In the genomic region with DNA sequence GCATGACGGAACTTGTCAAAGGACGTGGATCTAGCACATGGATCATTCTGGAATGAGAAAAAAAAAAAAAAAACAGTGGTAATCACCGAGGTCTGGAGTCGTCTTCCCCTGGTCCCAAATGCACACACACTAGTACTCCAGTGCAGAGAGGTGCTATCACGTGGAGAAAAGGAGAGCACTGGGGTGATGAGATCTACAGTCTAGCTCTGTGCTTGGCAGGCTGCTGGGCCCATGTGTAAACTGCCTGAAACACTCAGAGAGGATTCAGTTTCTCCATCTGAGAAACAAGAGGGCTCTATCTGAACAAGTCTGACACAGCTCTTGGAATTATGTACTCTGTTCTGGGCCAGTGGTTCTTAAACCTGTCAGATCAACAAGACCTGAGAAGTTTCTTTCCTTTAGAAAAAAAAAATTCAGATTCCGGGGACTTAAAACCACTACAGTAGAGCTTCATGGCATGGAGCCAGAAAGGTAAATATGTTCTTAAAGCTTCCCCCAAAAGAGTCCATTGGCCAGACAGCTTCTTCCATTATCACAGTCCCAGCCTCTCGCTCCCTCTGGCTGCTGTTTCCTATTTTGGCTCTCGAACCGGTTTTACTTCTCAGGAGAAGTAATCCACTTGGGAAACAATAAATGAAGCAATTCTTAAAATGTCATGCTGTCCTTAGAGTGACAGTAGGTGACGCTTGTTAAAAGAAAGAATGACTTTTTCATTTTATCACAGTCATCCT, we compare ENCODE assay signal across 10 mouse cellular contexts. TPM values are rescaled to one million over a fixed set of nuclear protein-coding genes. Genes with fewer than 3 reads are reported as not detected.
A peak's percentile ranks its signal among the peaks of the same experiment; 100 is the strongest.
DNase-seq lines count a peak whose midpoint lies in the region; ATAC-seq and TF ChIP-seq lines count a peak whose summit lies in the region.
"Had no signal": no experiment of that assay in that cellular context is flagged by ENCODE, and none has a peak within 500 bp of the region (broad histone marks: within the 10 kb centered on the region; RNA-seq: fewer than 3 reads in every experiment).

No protein-coding gene starts in this region.

- peak overlapping the region; percentile 6 for H3K4me2 ChIP-seq in kidney, embryonic 14.5 days (replicated peaks; ENCODE audit: low read depth, low read length)
- peak overlapping the region; percentile 57 for H3K4me2 ChIP-seq in lung, embryonic 16.5 days (ENCODE audit: low read depth, low read length)

- 80% methylated on average over 10 of the region's 10 CpGs for whole genome bisulfite sequencing in kidney, embryonic 14.5 days
- WGBS in kidney, adult 2 months: 82% methylated on average over 10 of the region's 10 CpGs
- WGBS in lung, embryonic 16.5 days: 32% methylated on average over 10 of the region's 10 CpGs

- no peak overlapping the region for H3K27ac ChIP-seq in kidney, embryonic 14.5 days (ENCODE audit: low read depth, low read length)
- H3K27ac ChIP-seq in kidney, adult 2 months (ENCODE audit: insufficient read depth, low read depth, low read length): no peak overlapping the region
- H3K27ac ChIP-seq in lung, embryonic 16.5 days (ENCODE audit: low read length): peak overlapping the region; percentile 87
- H3K27ac ChIP-seq: limb, embryonic 15.5 days had no signal

- no peak; the same call in 1 of the 2 replicates for TF ChIP-seq CTCF in kidney, adult 2 months (conservative IDR thresholded peaks at IDR 0.05; ENCODE audit: insufficient read depth, insufficient read length, low read depth, low read length)

- no peaks in the 10 kb centered on the region for H3K4me1 ChIP-seq in kidney, embryonic 14.5 days (ENCODE audit: control insufficient read depth, insufficient read depth, low read length)
- no peaks in the 10 kb centered on the region for H3K4me1 ChIP-seq in kidney, adult 2 months (ENCODE audit: control insufficient read depth, insufficient read depth, low read length)
- peaks cover 36% of the 10 kb centered on the region for H3K4me1 ChIP-seq in lung, embryonic 16.5 days (replicated peaks; ENCODE audit: control insufficient read depth, insufficient read depth, low read length)

- no peak for DNase-seq in kidney, adult 2 months
- peak; percentile 10 for DNase-seq in brain, adult 2 months (ENCODE audit: low read depth, low spot score)
- DNase-seq in fat pad, adult 2 months (ENCODE audit: extremely low read depth, low read depth, low spot score): peak; percentile 74
- no peak for DNase-seq in spleen, postnatal 36 days (ENCODE audit: low spot score in 2 of 2)
- DNase-seq: cerebellum, adult 2 months; spleen, adult 18-20 months had no signal

- H3K36me3 ChIP-seq in kidney, embryonic 14.5 days (ENCODE audit: control insufficient read depth, insufficient read depth, low read length): no peaks in the 10 kb centered on the region; the same call in 1 of the 2 replicates
- no peaks in the 10 kb centered on the region for H3K36me3 ChIP-seq in kidney, adult 2 months (ENCODE audit: control insufficient read depth, insufficient read depth, low read length)
- H3K36me3 ChIP-seq in lung, embryonic 16.5 days (ENCODE audit: control insufficient read depth, insufficient read depth, low read length): peaks cover 30% of the 10 kb centered on the region

- H3K9me3 ChIP-seq in kidney, embryonic 14.5 days (ENCODE audit: control insufficient read depth, low read length): no peaks in the 10 kb centered on the region
- no peaks in the 10 kb centered on the region for H3K9me3 ChIP-seq in lung, embryonic 16.5 days (ENCODE audit: control insufficient read depth, low read length)
- H3K9me3 ChIP-seq: limb, embryonic 15.5 days had no signal

- H3K4me3 ChIP-seq in kidney, embryonic 14.5 days (ENCODE audit: low read length): no peak overlapping the region
- H3K4me3 ChIP-seq in kidney, adult 2 months (ENCODE audit: insufficient read depth, low read depth, low read length): no peak overlapping the region
- peak overlapping the region; percentile 67 for H3K4me3 ChIP-seq in lung, embryonic 16.5 days (ENCODE audit: low read length)
- H3K4me3 ChIP-seq: limb, embryonic 15.5 days had no signal

- no peak for TF ChIP-seq POLR2A in kidney, adult 2 months (IDR thresholded peaks at IDR 0.05; ENCODE audit: low read depth, low read length)

- H3K27me3 ChIP-seq in kidney, embryonic 14.5 days (ENCODE audit: control insufficient read depth, insufficient read depth, low read length): no peaks in the 10 kb centered on the region
- no peaks in the 10 kb centered on the region for H3K27me3 ChIP-seq in kidney, adult 2 months (replicated peaks; ENCODE audit: control insufficient read depth, insufficient read depth, low read length)
- H3K27me3 ChIP-seq in lung, embryonic 16.5 days (ENCODE audit: control insufficient read depth, insufficient read depth, low read depth, low read length): no peaks in the 10 kb centered on the region
- H3K27me3 ChIP-seq: limb, embryonic 15.5 days had no signal

- H3K9ac ChIP-seq in kidney, embryonic 14.5 days (ENCODE audit: low read depth, low read length): no peak overlapping the region
- peak overlapping the region; percentile 48 for H3K9ac ChIP-seq in lung, embryonic 16.5 days (ENCODE audit: low read length)
- H3K9ac ChIP-seq: limb, embryonic 15.5 days had no signal

- ATAC-seq in kidney, embryonic 14.5 days (ENCODE audit: low FRiP score, low TSS enrichment): no peak
- ATAC-seq in lung, embryonic 16.5 days (ENCODE audit: low read depth): peak; percentile 6; the same call in 1 of the 2 replicates
- no peak for ATAC-seq in activated CD4-positive, CD25-positive, alpha-beta regulatory T cell, adult 4 months

RNA-seq across cellular contexts. Expression of gene Ppp1r3c, which starts 2.0 kb away (rescaled TPM):
- 10.1 and 16.7 TPM in 2 replicates for polyA plus RNA-seq in kidney, embryonic 14.5 days (2014; fragmentation: Nextera tagmentation; extraction: Ambion mirVana)
- 3.0 and 4.6 TPM in 2 replicates for polyA plus RNA-seq in kidney, adult 2 months (2012; rRNA removed)
- polyA plus RNA-seq in lung, embryonic 16.5 days (2015; fragmentation: Nextera tagmentation; extraction: Ambion mirVana): 97.2 and 105 TPM in 2 replicates
- polyA plus RNA-seq in activated CD4-positive, CD25-positive, alpha-beta regulatory T cell, adult 4 months (2017; shearing (Covaris generic)): not detected

Comparison
In these comparisons a context has a peak if more than half of its experiments do, and no peak if none do; other contexts are left out.
1. DNase-seq: peak in brain, adult 2 months (single experiment) and fat pad, adult 2 months (single experiment); none in kidney, adult 2 months (single experiment) and spleen, postnatal 36 days (0 of 2).